29 mouse cellular contexts compared by ENCODE assay signal in genomic region chr10:43417346-43417745, GRCm38 (mm10).
DNase-seq lines count a peak whose midpoint lies in the region; ATAC-seq lines count a peak whose summit lies in the region.
"Had no signal": no experiment of that assay in that cellular context is flagged by ENCODE, and none has a peak within 500 bp of the region (broad histone marks: within the 10 kb centered on the region; RNA-seq: fewer than 3 reads in every experiment).

No protein-coding gene starts in this region.

- H3K9me3 ChIP-seq in heart, embryonic 11.5 days (replicated peaks; ENCODE audit: control insufficient read depth, low read length): no peaks in the 10 kb centered on the region
- H3K9me3 ChIP-seq: embryonic facial prominence, embryonic 12.5 days; embryonic facial prominence, embryonic 15.5 days; G1E; heart, embryonic 12.5 days; heart, embryonic 15.5 days; hindbrain, embryonic 10.5 days; hindbrain, embryonic 13.5 days; intestine, embryonic 15.5 days had no signal

- no peak overlapping the region for H3K4me2 ChIP-seq in heart, embryonic 11.5 days
- H3K4me2 ChIP-seq: embryonic facial prominence, embryonic 12.5 days; embryonic facial prominence, embryonic 15.5 days; heart, embryonic 12.5 days; heart, embryonic 15.5 days; hindbrain, embryonic 13.5 days; intestine, embryonic 15.5 days had no signal

- peak; percentile 73 for DNase-seq in heart, adult 11 months
- DNase-seq in spleen, postnatal 36 days (ENCODE audit: low spot score in 2 of 2): peak; percentile 43 to 50
- no peak for DNase-seq in spleen, adult 18-20 months
- peak; percentile 11 for DNase-seq in adipocyte (ENCODE audit: low spot score)
- peak; percentile 69 for DNase-seq in splenic B cell, adult 2 months (ENCODE audit: low read depth, low spot score)
- no peak for DNase-seq in gastrocnemius, postnatal 10 days
- DNase-seq in cerebellum, adult 11 months: no peak
- DNase-seq: adrenal gland, postnatal 10 days; adrenal gland, postnatal 36 days; cerebellum, adult 2 months; cerebellum, adult 9-11 months; cerebellum, postnatal 25 days; forebrain, postnatal 0 days; gastrocnemius, adult 2 months; gastrocnemius, postnatal 25 days; heart, postnatal 10 days; heart, postnatal 36 days had no signal

- no peak overlapping the region for H3K4me3 ChIP-seq in heart, embryonic 11.5 days (ENCODE audit: low read depth, low read length)
- H3K4me3 ChIP-seq: embryonic facial prominence, embryonic 12.5 days; embryonic facial prominence, embryonic 15.5 days; gastrocnemius, adult 2 months; heart, embryonic 12.5 days; heart, embryonic 15.5 days; hindbrain, embryonic 10.5 days; hindbrain, embryonic 13.5 days; intestine, embryonic 15.5 days had no signal

- H3K27me3 ChIP-seq in heart, embryonic 11.5 days (ENCODE audit: control insufficient read depth, insufficient read depth, low read length): no peaks in the 10 kb centered on the region
- no peaks in the 10 kb centered on the region for H3K27me3 ChIP-seq in splenic B cell, adult 2 months (ENCODE audit: control insufficient read depth, insufficient read depth, low read length, poor library complexity, severe bottlenecking)
- H3K27me3 ChIP-seq: embryonic facial prominence, embryonic 12.5 days; embryonic facial prominence, embryonic 15.5 days; heart, embryonic 12.5 days; heart, embryonic 15.5 days; hindbrain, embryonic 13.5 days; intestine, embryonic 15.5 days; Patski had no signal

- no peaks in the 10 kb centered on the region for H3K36me3 ChIP-seq in heart, embryonic 11.5 days (ENCODE audit: control insufficient read depth, insufficient read depth, low read length)
- no peaks in the 10 kb centered on the region for H3K36me3 ChIP-seq in splenic B cell, adult 2 months (ENCODE audit: control insufficient read depth, insufficient read depth, low read length, poor library complexity, severe bottlenecking)
- H3K36me3 ChIP-seq: heart, embryonic 12.5 days; heart, embryonic 15.5 days; intestine, embryonic 15.5 days had no signal

- H3K9ac ChIP-seq in heart, embryonic 11.5 days (ENCODE audit: low read depth, low read length): no peak overlapping the region
- H3K9ac ChIP-seq: embryonic facial prominence, embryonic 12.5 days; embryonic facial prominence, embryonic 15.5 days; forebrain, postnatal 0 days; heart, embryonic 12.5 days; heart, embryonic 15.5 days; hindbrain, embryonic 13.5 days; intestine, embryonic 15.5 days had no signal

- no peak for ATAC-seq in heart, embryonic 11.5 days (replicated peaks; ENCODE audit: insufficient number of reproducible peaks, low FRiP score, low TSS enrichment)
- ATAC-seq: forebrain, embryonic 14.5 days; forebrain, postnatal 0 days; hindbrain, embryonic 16.5 days; intestine, embryonic 15.5 days; Patski had no signal

- 81% methylated on average over 6 of the region's 6 CpGs for WGBS in heart, embryonic 11.5 days (ENCODE audit: insufficient replicate concordance)

- no peak overlapping the region for H3K27ac ChIP-seq in heart, embryonic 11.5 days (ENCODE audit: low read depth, low read length)
- H3K27ac ChIP-seq: embryonic facial prominence, embryonic 12.5 days; embryonic facial prominence, embryonic 15.5 days; gastrocnemius, adult 2 months; heart, embryonic 15.5 days; hindbrain, embryonic 10.5 days; hindbrain, embryonic 13.5 days; intestine, embryonic 15.5 days had no signal

- no peaks in the 10 kb centered on the region for H3K4me1 ChIP-seq in heart, embryonic 11.5 days (ENCODE audit: control insufficient read depth, insufficient read depth, low read length)
- H3K4me1 ChIP-seq: embryonic facial prominence, embryonic 12.5 days; embryonic facial prominence, embryonic 15.5 days; intestine, embryonic 15.5 days had no signal

Comparison
In these comparisons a context has a peak if more than half of its experiments do, and no peak if none do; other contexts are left out.
1. DNase-seq: peak in heart, adult 11 months (single experiment), spleen, postnatal 36 days (2 of 2), adipocyte (single experiment) and splenic B cell, adult 2 months (single experiment); none in spleen, adult 18-20 months (0 of 2), gastrocnemius, postnatal 10 days (single experiment) and cerebellum, adult 11 months (single experiment).